Mouse (Mus musculus): ENCODE measurements at regions not wholly inside any gene's neighbourhood (a gene's known extent, or its start where the extent isn't known, plus 50 kb on each side); places are given as distances from the start of the nearest gene placed in this dataset.

DNA sequence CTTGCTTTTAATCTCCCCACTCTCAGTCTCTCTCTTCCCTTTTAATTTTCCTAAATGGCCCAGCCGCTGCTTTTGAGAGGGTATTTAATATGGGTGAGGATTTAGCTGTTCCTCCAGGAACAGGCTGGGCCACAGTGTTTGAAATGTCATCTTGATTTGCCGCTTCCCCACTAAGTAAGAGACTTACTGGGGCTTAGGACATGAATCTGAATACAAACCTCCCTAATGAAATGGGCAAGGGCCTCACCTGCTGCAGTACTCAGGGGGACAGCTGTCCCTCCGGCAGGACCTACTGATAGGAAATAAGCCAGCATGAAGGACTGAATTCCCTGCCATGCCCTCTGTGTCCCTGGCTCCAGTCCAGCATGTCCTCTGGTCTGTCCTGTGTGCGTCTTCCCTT lies 50.6 kb upstream of the Prr23a1 start:
- ATAC-seq (ENCODE audit: low FRiP score), result peak; percentile 76
- no peak overlapping the region; the same call in 1 of the 2 replicates for H3K27ac ChIP-seq (ENCODE audit: low read depth, low read length)

DNA sequence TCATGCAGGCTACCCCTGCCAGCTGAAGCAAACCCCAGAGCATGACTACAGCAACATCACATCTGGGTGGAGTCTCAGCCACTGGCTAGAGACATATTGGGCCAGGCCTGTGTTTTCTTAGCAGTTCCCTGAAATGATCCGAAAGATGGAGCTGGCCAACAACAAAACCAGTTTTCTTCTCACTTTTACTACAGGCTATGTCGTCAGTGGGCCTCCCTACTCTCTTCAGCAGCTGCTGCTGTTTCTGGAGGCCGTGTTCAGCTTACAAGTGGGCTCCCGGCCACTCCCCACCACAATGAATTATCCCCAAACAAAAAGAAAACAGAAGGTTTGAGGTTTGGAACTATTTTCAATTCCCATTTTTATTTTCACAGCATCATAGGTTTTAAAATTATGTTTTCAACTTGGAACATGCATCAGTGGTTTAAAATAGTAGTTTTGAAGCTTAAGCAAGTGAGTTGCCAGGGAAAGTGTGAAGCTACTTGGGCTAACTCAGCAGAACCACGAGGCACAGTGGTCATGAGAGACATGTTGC lies 68.6 kb upstream of the Prr23a1 start:
- ATAC-seq (ENCODE audit: low FRiP score) (no peak), DNase-seq (ENCODE audit: low spot score, missing footprints) (no peak)
- no peak overlapping the region for H3K9ac ChIP-seq (ENCODE audit: low read length)
- no peak overlapping the region for H3K4me3 ChIP-seq (ENCODE audit: low read depth, low read length)
- whole genome bisulfite sequencing, result 76% methylated on average over 5 of the region's 5 CpGs
- H3K9me3 ChIP-seq (ENCODE audit: control insufficient read depth, low read length), result no peaks in the 10 kb centered on the region
- no peaks in the 10 kb centered on the region for H3K27me3 ChIP-seq (ENCODE audit: control insufficient read depth, insufficient read depth, low read length)
- H3K4me2 ChIP-seq, result no peak overlapping the region
- H3K27ac ChIP-seq (ENCODE audit: low read depth, low read length), result no peak overlapping the region
- no peaks in the 10 kb centered on the region for H3K36me3 ChIP-seq (ENCODE audit: control insufficient read depth, insufficient read depth, low read length)
- no peaks in the 10 kb centered on the region for H3K4me1 ChIP-seq (ENCODE audit: control insufficient read depth, insufficient read depth, low read length)

More for the DNA sequence above, 50.6 kb upstream of the Prr23a1 start:
- Histone ChIP-seq H3K4me1 (ENCODE audit: control insufficient read depth, insufficient read depth, low read length) (peaks cover 9% of the 10 kb centered on the region; the same call in 1 of the 2 replicates), H3K4me3 (ENCODE audit: low read depth, low read length) (no peak overlapping the region), H3K9ac (ENCODE audit: low read length) (no peak overlapping the region), H3K27me3 (ENCODE audit: control insufficient read depth, insufficient read depth, low read length) (no peaks in the 10 kb centered on the region), H3K36me3 (ENCODE audit: control insufficient read depth, insufficient read depth, low read length) (no peaks in the 10 kb centered on the region), H3K9me3 (ENCODE audit: control insufficient read depth, low read length) (no peaks in the 10 kb centered on the region), H3K4me2 (no peak overlapping the region)
- 27% methylated on average over 4 of the region's 4 CpGs for WGBS
- DNase-seq (ENCODE audit: low spot score, missing footprints), result no peak

- Histone ChIP-seq H3K9ac (ENCODE audit: low read length) (no peak overlapping the region), H3K27me3 (ENCODE audit: control insufficient read depth, insufficient read depth, low read length) (no peaks in the 10 kb centered on the region), H3K4me2 (no peak overlapping the region), H3K9me3 (ENCODE audit: control insufficient read depth, low read length) (no peaks in the 10 kb centered on the region), H3K4me3 (ENCODE audit: low read depth, low read length) (no peak overlapping the region), H3K4me1 (ENCODE audit: control insufficient read depth, insufficient read depth, low read length) (no peaks in the 10 kb centered on the region), H3K27ac (ENCODE audit: low read depth, low read length) (no peak overlapping the region), H3K36me3 (ENCODE audit: control insufficient read depth, insufficient read depth, low read length) (no peaks in the 10 kb centered on the region)
- whole genome bisulfite sequencing, result 87% methylated on average over 11 of the region's 11 CpGs
- DNase-seq (ENCODE audit: low spot score, missing footprints) (no peak), ATAC-seq (ENCODE audit: low FRiP score) (no peak)
These were observed 69.1 kb upstream of the Prr23a1 start for GRCm38 (mm10) chr9:98773212-98773611.

DNA sequence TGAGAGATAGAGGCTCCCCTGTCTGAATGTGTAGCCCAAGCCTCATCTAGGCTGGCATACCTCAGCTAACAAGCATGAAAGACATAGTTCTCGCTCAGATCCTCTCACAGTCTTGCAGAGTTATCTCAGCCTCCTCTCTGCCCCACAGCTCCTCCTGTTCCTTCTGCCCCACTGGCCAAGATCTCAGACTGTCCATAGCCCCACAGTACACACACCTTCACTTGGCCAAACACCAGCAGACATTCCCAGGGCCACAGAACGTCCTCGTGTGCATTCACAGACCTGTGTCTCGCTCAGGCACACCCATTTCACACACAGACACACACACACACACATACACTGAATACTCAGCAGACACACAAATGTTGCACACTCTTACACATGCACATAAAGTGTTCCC lies 87.5 kb upstream of the Prr23a1 start:
- DNase-seq (ENCODE audit: low spot score, missing footprints), result no peak
- WGBS, result 88% methylated on average over 4 of the region's 4 CpGs

GRCm38 (mm10) chr9:98753356-98753953 lies 88.8 kb upstream of the Prr23a1 start:
- no peaks in the 10 kb centered on the region for H3K4me1 ChIP-seq (ENCODE audit: control insufficient read depth, insufficient read depth, low read length)
- no peak overlapping the region for H3K4me3 ChIP-seq (ENCODE audit: low read depth, low read length)
- no peak for ATAC-seq (ENCODE audit: low FRiP score)
- no peak for DNase-seq (ENCODE audit: low spot score, missing footprints)
- no peaks in the 10 kb centered on the region for H3K36me3 ChIP-seq (ENCODE audit: control insufficient read depth, insufficient read depth, low read length)
- no peak overlapping the region for H3K4me2 ChIP-seq
- H3K9me3 ChIP-seq (ENCODE audit: control insufficient read depth, low read length), result no peaks in the 10 kb centered on the region
- H3K9ac ChIP-seq (ENCODE audit: low read length), result no peak overlapping the region
- no peaks in the 10 kb centered on the region for H3K27me3 ChIP-seq (ENCODE audit: control insufficient read depth, insufficient read depth, low read length)
- H3K27ac ChIP-seq (ENCODE audit: low read depth, low read length), result no peak overlapping the region
- WGBS, result 79% methylated on average over 6 of the region's 6 CpGs

More for the DNA sequence above, 87.5 kb upstream of the Prr23a1 start:
- no peak for ATAC-seq (ENCODE audit: low FRiP score)
- no peaks in the 10 kb centered on the region for H3K27me3 ChIP-seq (ENCODE audit: control insufficient read depth, insufficient read depth, low read length)
- no peaks in the 10 kb centered on the region for H3K36me3 ChIP-seq (ENCODE audit: control insufficient read depth, insufficient read depth, low read length)
- no peak overlapping the region for H3K9ac ChIP-seq (ENCODE audit: low read length)
- H3K4me1 ChIP-seq (ENCODE audit: control insufficient read depth, insufficient read depth, low read length), result no peaks in the 10 kb centered on the region
- no peaks in the 10 kb centered on the region for H3K9me3 ChIP-seq (ENCODE audit: control insufficient read depth, low read length)
- no peak overlapping the region for H3K4me3 ChIP-seq (ENCODE audit: low read depth, low read length)
- H3K27ac ChIP-seq (ENCODE audit: low read depth, low read length), result no peak overlapping the region
- H3K4me2 ChIP-seq, result no peak overlapping the region

- no peaks in the 10 kb centered on the region for H3K9me3 ChIP-seq (ENCODE audit: control insufficient read depth, low read length)
- no peak for ATAC-seq (ENCODE audit: low FRiP score)
- H3K27me3 ChIP-seq (ENCODE audit: control insufficient read depth, insufficient read depth, low read length), result no peaks in the 10 kb centered on the region
- no peak overlapping the region for H3K27ac ChIP-seq (ENCODE audit: low read depth, low read length)
- no peaks in the 10 kb centered on the region for H3K4me1 ChIP-seq (ENCODE audit: control insufficient read depth, insufficient read depth, low read length)
- DNase-seq (ENCODE audit: low spot score, missing footprints), result peak; percentile 61
- H3K9ac ChIP-seq (ENCODE audit: low read length), result no peak overlapping the region
- H3K4me3 ChIP-seq (ENCODE audit: low read depth, low read length), result no peak overlapping the region
- no peaks in the 10 kb centered on the region for H3K36me3 ChIP-seq (ENCODE audit: control insufficient read depth, insufficient read depth, low read length)
- no peak overlapping the region for H3K4me2 ChIP-seq
These were observed 98.5 kb upstream of the Prr23a1 start for GRCm38 (mm10) chr9:98743785-98744184.

GRCm38 (mm10) chr9:98727276-98727860 lies 114.9 kb upstream of the Prr23a1 start:
- Histone ChIP-seq H3K9me3 (ENCODE audit: control insufficient read depth, low read length) (no peaks in the 10 kb centered on the region), H3K36me3 (ENCODE audit: control insufficient read depth, insufficient read depth, low read length) (no peaks in the 10 kb centered on the region), H3K9ac (ENCODE audit: low read length) (no peak overlapping the region), H3K4me1 (ENCODE audit: control insufficient read depth, insufficient read depth, low read length) (no peaks in the 10 kb centered on the region), H3K27me3 (ENCODE audit: control insufficient read depth, insufficient read depth, low read length) (no peaks in the 10 kb centered on the region), H3K27ac (ENCODE audit: low read depth, low read length) (no peak overlapping the region), H3K4me3 (ENCODE audit: low read depth, low read length) (no peak overlapping the region), H3K4me2 (no peak overlapping the region)
- WGBS, result 66% methylated on average over 5 of the region's 5 CpGs
- ATAC-seq (ENCODE audit: low FRiP score) (no peak), DNase-seq (ENCODE audit: low spot score, missing footprints) (no peak)

GRCm38 (mm10) chr9:98726638-98727037 lies 115.7 kb upstream of the Prr23a1 start:
- H3K4me3 ChIP-seq (ENCODE audit: low read depth, low read length), result no peak overlapping the region
- no peaks in the 10 kb centered on the region for H3K27me3 ChIP-seq (ENCODE audit: control insufficient read depth, insufficient read depth, low read length)
- H3K4me1 ChIP-seq (ENCODE audit: control insufficient read depth, insufficient read depth, low read length), result no peaks in the 10 kb centered on the region
- no peak overlapping the region for H3K9ac ChIP-seq (ENCODE audit: low read length)
- DNase-seq (ENCODE audit: low spot score, missing footprints), result no peak
- no peak overlapping the region for H3K4me2 ChIP-seq
- no peaks in the 10 kb centered on the region for H3K36me3 ChIP-seq (ENCODE audit: control insufficient read depth, insufficient read depth, low read length)
- 49% methylated on average over 5 of the region's 5 CpGs for WGBS
- no peak for ATAC-seq (ENCODE audit: low FRiP score)
- no peak overlapping the region for H3K27ac ChIP-seq (ENCODE audit: low read depth, low read length)
- no peaks in the 10 kb centered on the region for H3K9me3 ChIP-seq (ENCODE audit: control insufficient read depth, low read length)

DNA sequence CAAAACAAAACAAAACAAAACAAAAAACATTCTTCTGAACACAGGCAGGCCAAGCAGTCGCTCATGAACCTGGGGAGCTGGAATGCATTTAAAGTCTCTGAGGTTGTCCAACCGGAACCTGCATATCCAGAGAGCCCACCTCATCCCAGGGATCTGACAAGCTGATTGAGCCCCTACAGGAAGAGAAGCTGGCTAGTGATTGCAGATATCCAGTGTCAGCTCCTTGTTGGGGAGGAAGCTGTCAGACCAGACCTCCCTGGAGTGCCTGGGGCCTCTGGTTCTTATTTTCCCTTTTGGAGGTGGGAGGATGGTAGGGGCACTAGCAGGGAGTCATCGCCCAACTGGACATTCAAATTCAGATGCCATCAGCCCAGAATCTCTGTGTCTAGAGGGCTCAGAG lies 119.4 kb upstream of the Prr23a1 start:
- H3K4me2 ChIP-seq, result no peak overlapping the region
- no peak overlapping the region for H3K4me3 ChIP-seq (ENCODE audit: low read depth, low read length)
- H3K27me3 ChIP-seq (ENCODE audit: control insufficient read depth, insufficient read depth, low read length), result no peaks in the 10 kb centered on the region
- no peak overlapping the region for H3K27ac ChIP-seq (ENCODE audit: low read depth, low read length)
- WGBS, result 85% methylated on average over 3 of the region's 3 CpGs
- ATAC-seq (ENCODE audit: low FRiP score), result no peak
- DNase-seq (ENCODE audit: low spot score, missing footprints), result no peak
- no peaks in the 10 kb centered on the region for H3K9me3 ChIP-seq (ENCODE audit: control insufficient read depth, low read length)
- H3K9ac ChIP-seq (ENCODE audit: low read length), result no peak overlapping the region
- no peaks in the 10 kb centered on the region for H3K4me1 ChIP-seq (ENCODE audit: control insufficient read depth, insufficient read depth, low read length)
- H3K36me3 ChIP-seq (ENCODE audit: control insufficient read depth, insufficient read depth, low read length), result no peaks in the 10 kb centered on the region
